Mouse (Mus musculus): ENCODE data around the gene Rras. TPM values are rescaled to one million over a fixed set of nuclear protein-coding genes. Genes with fewer than 3 reads are reported as not detected.

The Rras gene
- polyA plus RNA-seq, 1 experiment from 2014 or later, result 53.0 TPM

DNA sequence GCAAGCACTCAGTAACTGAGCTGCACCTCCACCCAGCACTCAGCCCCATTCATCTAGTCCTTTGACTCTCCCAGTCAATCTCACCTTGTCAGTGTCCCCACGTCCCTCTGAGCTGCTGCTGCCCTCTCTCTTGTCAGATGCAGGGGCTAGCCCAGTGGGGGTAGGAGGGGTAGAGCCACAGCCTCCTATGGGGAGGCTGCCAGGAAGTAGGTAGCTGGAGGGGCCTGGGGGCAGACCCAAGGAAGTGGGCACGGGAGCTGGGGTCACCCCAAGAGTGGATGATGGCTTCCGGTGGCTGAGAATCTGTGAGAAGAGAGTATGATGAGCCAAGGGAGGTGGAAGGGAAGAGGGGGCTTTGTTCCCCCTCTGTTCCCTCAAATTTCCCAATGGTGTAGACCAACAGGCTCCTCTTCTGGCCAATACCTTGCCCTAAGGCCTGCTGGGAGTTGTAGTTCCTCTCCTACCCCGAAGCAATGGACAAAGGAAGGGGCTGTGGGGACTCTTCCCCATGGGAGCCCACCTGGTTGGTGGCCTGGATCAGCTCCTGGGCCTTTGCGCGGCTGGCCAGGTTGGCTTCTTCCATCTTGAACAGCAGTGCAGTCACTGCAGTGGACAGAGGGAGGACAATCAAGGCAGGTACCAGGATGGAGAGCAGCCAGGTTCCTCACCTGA lies 12.3 kb upstream of the Rras start:
- Histone ChIP-seq H3K4me1 (replicated peaks; ENCODE audit: insufficient read depth, low read length) (0 out of 2 replicates have a peak, but pooled peaks cover 3% of the 10 kb centered on the region), H3K4me2 (ENCODE audit: low read length) (no peak overlapping the region), H3K27ac (no peak overlapping the region), H3K27me3 (ENCODE audit: insufficient read depth, low read length) (no peaks in the 10 kb centered on the region), H3K4me3 (replicated peaks; ENCODE audit: low read depth, low read length) (no peak overlapping the region), H3K36me3 (ENCODE audit: insufficient read depth, low read length) (peaks cover 88% of the 10 kb centered on the region), H3K9ac (ENCODE audit: low read depth, low read length) (no peak overlapping the region), H3K9me3 (replicated peaks; ENCODE audit: low read length) (no peaks in the 10 kb centered on the region)
- no peak for DNase-seq (ENCODE audit: low spot score)
- 89% methylated on average over 6 of the region's 6 CpGs for WGBS
- TF ChIP-seq CTCF (IDR thresholded peaks at IDR 0.05; ENCODE audit: low read depth), result no peak
- no peak for ATAC-seq (replicated peaks; ENCODE audit: low FRiP score, low read depth)

DNA sequence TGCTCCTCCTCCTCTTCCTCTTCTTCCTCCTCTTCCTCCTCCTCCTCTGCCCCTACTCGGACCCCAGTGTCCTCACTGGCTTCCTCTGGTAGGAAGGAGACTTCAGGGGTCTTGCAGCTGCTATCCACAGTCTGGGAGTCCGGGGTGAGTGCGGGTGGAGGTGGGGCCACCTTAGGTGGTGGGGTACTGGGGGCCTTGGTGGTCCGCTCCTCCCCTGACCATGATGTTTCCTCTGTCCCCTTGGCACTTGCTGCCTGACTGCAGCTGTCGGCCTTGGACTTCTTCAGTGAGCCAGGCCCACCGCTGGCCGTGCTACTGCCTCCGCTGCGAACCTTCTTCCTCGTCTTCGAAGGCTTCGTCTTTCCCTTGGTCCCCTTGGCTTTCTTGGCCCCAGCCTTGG lies 11.3 kb upstream of the Rras start:
- Histone ChIP-seq H3K9ac (ENCODE audit: low read depth, low read length) (no peak overlapping the region), H3K4me3 (replicated peaks; ENCODE audit: low read depth, low read length) (no peak overlapping the region), H3K27me3 (ENCODE audit: insufficient read depth, low read length) (no peaks in the 10 kb centered on the region), H3K4me1 (replicated peaks; ENCODE audit: insufficient read depth, low read length) (0 out of 2 replicates have a peak, but pooled peaks cover 3% of the 10 kb centered on the region), H3K27ac (no peak overlapping the region), H3K9me3 (replicated peaks; ENCODE audit: low read length) (no peaks in the 10 kb centered on the region), H3K36me3 (ENCODE audit: insufficient read depth, low read length) (peaks cover 86% of the 10 kb centered on the region), H3K4me2 (ENCODE audit: low read length) (no peak overlapping the region)
- no peak for TF ChIP-seq CTCF (IDR thresholded peaks at IDR 0.05; ENCODE audit: low read depth)
- ATAC-seq (replicated peaks; ENCODE audit: low FRiP score, low read depth) (no peak), DNase-seq (ENCODE audit: low spot score) (no peak)
- 95% methylated on average over 12 of the region's 12 CpGs for WGBS

DNA sequence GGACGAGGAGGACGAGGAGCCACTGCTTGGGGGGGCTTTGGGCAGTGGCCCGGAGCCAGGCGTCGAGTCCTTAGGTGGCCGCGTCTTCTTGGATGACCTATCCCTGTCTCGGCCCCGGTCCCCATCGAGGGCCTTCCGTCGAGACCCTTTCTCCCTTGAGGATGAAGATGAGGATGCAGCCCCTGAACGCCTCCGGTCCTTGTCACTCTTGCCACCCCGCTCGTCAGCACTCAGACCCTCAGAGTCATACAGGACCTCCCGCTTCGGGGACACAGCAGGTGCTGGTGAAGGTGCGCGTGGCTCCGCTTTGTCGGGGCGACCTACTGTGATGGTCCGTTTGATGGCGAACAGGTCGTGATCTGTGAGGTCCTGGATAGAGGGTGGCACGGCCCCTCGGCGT lies 10.6 kb upstream of the Rras start:
- Histone ChIP-seq H3K27ac (no peak overlapping the region), H3K4me1 (replicated peaks; ENCODE audit: insufficient read depth, low read length) (0 out of 2 replicates have a peak, but pooled peaks cover 3% of the 10 kb centered on the region), H3K27me3 (ENCODE audit: insufficient read depth, low read length) (no peaks in the 10 kb centered on the region), H3K9ac (ENCODE audit: low read depth, low read length) (no peak overlapping the region), H3K36me3 (ENCODE audit: insufficient read depth, low read length) (peaks cover 85% of the 10 kb centered on the region), H3K9me3 (replicated peaks; ENCODE audit: low read length) (no peaks in the 10 kb centered on the region), H3K4me2 (ENCODE audit: low read length) (no peak overlapping the region), H3K4me3 (replicated peaks; ENCODE audit: low read depth, low read length) (no peak overlapping the region)
- TF ChIP-seq CTCF (IDR thresholded peaks at IDR 0.05; ENCODE audit: low read depth), result no peak
- ATAC-seq (replicated peaks; ENCODE audit: low FRiP score, low read depth) (no peak), DNase-seq (ENCODE audit: low spot score) (no peak)
- 95% methylated on average over 29 of the region's 29 CpGs for WGBS

DNA sequence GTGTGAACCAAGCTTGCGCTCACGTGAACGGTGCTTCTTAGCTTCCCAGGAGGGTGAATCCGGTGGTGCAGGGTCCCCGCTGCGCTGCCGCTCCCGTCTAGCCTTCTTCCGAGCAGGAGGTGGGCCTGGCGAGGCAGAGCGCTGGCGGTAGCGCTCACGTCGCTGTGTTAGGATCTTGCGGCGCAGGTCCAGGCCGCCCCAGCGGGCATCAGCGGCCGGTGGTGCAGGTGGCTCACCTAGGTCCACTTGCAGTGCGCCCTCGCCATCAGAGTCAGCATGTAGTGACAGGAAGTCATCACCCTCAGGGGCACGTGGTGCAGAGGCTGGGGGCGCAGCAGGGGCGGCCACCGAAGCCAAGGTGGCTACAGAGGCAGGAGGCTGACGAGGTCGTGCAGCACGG lies 9.9 kb upstream of the Rras start:
- ATAC-seq (replicated peaks; ENCODE audit: low FRiP score, low read depth), result no peak
- no peak for TF ChIP-seq CTCF (IDR thresholded peaks at IDR 0.05; ENCODE audit: low read depth)

DNA sequence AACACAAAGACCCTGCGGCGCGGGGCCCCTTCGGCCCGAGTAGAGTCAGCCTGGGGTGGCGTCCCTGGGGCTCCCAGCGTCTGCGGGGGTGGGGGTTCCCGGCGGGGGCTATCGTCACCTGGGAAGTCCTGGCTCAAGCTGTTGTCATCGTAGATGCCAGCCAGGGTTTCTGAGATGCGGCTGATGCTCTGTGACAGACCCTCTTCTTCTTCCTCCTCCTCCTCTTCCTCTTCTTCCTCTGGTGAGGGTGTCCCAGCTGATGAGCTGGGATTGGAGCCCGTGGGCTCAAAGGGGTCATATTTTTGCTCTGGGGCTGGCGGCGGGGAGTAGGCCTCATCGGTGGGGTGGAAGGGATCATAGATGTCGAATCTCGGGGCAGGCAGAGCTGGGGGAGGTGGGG lies 9.3 kb upstream of the Rras start:
- 93% methylated on average over 19 of the region's 19 CpGs for WGBS

More for the DNA sequence above, 9.9 kb upstream of the Rras start:
- 0 out of 2 replicates have a peak, but pooled peaks cover 3% of the 10 kb centered on the region for H3K4me1 ChIP-seq (replicated peaks; ENCODE audit: insufficient read depth, low read length)
- peaks cover 85% of the 10 kb centered on the region for H3K36me3 ChIP-seq (ENCODE audit: insufficient read depth, low read length)
- H3K27me3 ChIP-seq (ENCODE audit: insufficient read depth, low read length), result no peaks in the 10 kb centered on the region
- no peaks in the 10 kb centered on the region for H3K9me3 ChIP-seq (replicated peaks; ENCODE audit: low read length)
- DNase-seq (ENCODE audit: low spot score), result no peak
- no peak overlapping the region for H3K4me3 ChIP-seq (replicated peaks; ENCODE audit: low read depth, low read length)
- no peak overlapping the region for H3K4me2 ChIP-seq (ENCODE audit: low read length)
- no peak overlapping the region for H3K9ac ChIP-seq (ENCODE audit: low read depth, low read length)
- H3K27ac ChIP-seq, result no peak overlapping the region
- WGBS, result 95% methylated on average over 30 of the region's 30 CpGs

DNA sequence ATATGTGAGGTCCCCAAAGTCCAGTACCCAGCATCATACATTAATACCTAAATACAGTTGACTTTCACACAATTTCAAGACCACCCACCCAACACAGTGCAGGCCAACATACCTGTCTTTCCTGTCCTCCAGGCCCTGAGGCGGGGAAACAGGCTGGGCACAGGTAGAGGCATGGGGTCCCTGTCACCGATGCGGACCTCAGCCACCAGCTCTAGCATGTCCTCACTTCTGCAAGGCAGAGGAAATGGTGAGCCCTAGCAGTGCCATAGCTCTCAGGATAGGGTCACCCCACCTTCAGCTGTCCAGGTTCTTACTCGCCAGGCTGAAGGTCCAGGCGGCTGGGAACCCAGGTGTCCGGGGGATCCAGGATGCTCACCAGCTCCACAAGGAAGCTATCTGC lies 5.8 kb upstream of the Rras start:
- WGBS, result 100% methylated on average over 6 of the region's 6 CpGs
- ATAC-seq (replicated peaks; ENCODE audit: low FRiP score, low read depth), result no peak

More for the DNA sequence above, 9.3 kb upstream of the Rras start:
- Histone ChIP-seq H3K36me3 (ENCODE audit: insufficient read depth, low read length) (peaks cover 84% of the 10 kb centered on the region), H3K4me2 (ENCODE audit: low read length) (no peak overlapping the region), H3K9ac (ENCODE audit: low read depth, low read length) (no peak overlapping the region), H3K27ac (no peak overlapping the region), H3K27me3 (ENCODE audit: insufficient read depth, low read length) (no peaks in the 10 kb centered on the region), H3K9me3 (replicated peaks; ENCODE audit: low read length) (no peaks in the 10 kb centered on the region), H3K4me1 (replicated peaks; ENCODE audit: insufficient read depth, low read length) (0 out of 2 replicates have a peak, but pooled peaks cover 3% of the 10 kb centered on the region), H3K4me3 (replicated peaks; ENCODE audit: low read depth, low read length) (no peak overlapping the region)
- no peak for ATAC-seq (replicated peaks; ENCODE audit: low FRiP score, low read depth)
- DNase-seq (ENCODE audit: low spot score), result no peak
- TF ChIP-seq CTCF (IDR thresholded peaks at IDR 0.05; ENCODE audit: low read depth), result no peak

More for the DNA sequence above, 5.8 kb upstream of the Rras start:
- no peak for DNase-seq (ENCODE audit: low spot score)
- Histone ChIP-seq H3K27me3 (ENCODE audit: insufficient read depth, low read length) (no peaks in the 10 kb centered on the region), H3K4me1 (replicated peaks; ENCODE audit: insufficient read depth, low read length) (peaks cover 7% of the 10 kb centered on the region; the same call in 1 of the 2 replicates), H3K9me3 (replicated peaks; ENCODE audit: low read length) (no peaks in the 10 kb centered on the region), H3K9ac (ENCODE audit: low read depth, low read length) (no peak overlapping the region), H3K27ac (no peak overlapping the region), H3K4me3 (replicated peaks; ENCODE audit: low read depth, low read length) (no peak overlapping the region), H3K4me2 (ENCODE audit: low read length) (no peak overlapping the region), H3K36me3 (ENCODE audit: insufficient read depth, low read length) (peaks cover 53% of the 10 kb centered on the region)
- no peak for TF ChIP-seq CTCF (IDR thresholded peaks at IDR 0.05; ENCODE audit: low read depth)

Measured in kidney, postnatal 0 days (tissue).